Comparison of ENCODE assay signal across 8 mouse cellular contexts in the genomic region with DNA sequence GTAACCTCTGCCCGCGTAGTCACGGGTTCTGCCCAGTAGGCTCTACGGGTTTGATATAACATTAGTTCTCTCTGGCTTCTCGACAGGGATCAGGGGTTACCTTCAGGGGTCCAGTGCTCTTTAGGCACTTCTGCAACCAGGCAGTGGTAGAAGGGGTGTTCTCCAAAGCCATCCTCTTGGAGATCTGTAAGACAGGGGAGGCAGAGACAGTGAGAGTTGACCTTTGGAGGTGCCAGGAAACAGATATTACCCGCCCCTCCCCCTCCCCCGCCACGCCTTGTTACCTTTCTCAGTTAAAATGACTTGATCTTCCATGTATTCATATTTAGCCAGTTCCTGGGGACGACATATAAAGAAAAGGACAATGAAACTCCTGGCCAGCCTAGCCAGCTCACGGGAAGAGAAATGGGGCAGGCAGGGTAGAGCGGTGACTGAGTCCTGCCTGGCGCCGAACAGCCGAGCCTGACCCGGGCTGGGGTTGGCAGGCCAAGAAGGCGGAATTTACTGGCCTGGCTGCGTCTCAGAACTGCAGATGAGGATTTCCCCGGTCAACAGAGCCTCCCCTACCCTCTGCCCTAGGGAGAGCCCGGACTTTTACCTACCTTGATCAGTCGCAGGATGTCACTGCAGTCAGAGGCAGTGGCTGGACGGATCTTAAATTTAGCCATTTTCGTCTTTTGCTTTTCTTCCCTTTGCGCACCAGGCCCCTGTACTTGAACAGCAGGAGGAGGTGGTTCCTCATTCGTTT. TPM values are rescaled to one million over a fixed set of nuclear protein-coding genes. Genes with fewer than 3 reads are reported as not detected.
DNase-seq lines count a peak whose midpoint lies in the region; ATAC-seq and TF ChIP-seq lines count a peak whose summit lies in the region.

No protein-coding gene starts in this region.

- in situ Hi-C loops in Patski (cut with MboI; ENCODE audit: low pct_unique_long_range_greater_than_20kb), result loop anchor here (5.0 to 10.0 kb wide), 3 partner anchors 42 to 99 kb away; no protein-coding TSS in a partner anchor

- H3K4me3 ChIP-seq in intestine, embryonic 15.5 days (replicated peaks), result peak overlapping the region; percentile 47
- peak overlapping the region; percentile 70 for H3K4me3 ChIP-seq in liver, embryonic 16.5 days (ENCODE audit: low read depth, low read length)
- H3K4me3 ChIP-seq in neural tube, embryonic 13.5 days, result peak overlapping the region; percentile 50

- no peaks in the 10 kb centered on the region for H3K9me3 ChIP-seq in intestine, embryonic 15.5 days
- H3K9me3 ChIP-seq in liver, embryonic 16.5 days (replicated peaks; ENCODE audit: control insufficient read depth, low read length), result no peaks in the 10 kb centered on the region
- H3K9me3 ChIP-seq in neural tube, embryonic 13.5 days, result no peaks in the 10 kb centered on the region

- POLR2A ChIA-PET in Patski (lab: Charles Lee), result interaction anchor here (0.6 to 0.7 kb wide), 2 partner anchors 10 to 11 kb away, joined by 3 to 4 read pairs; no protein-coding TSS in a partner anchor

- peak; percentile 45 for ATAC-seq in Patski
- peak; percentile 37 for ATAC-seq in common myeloid progenitor, adult 5-6 weeks (replicated peaks; ENCODE audit: low read depth, poor library complexity, severe bottlenecking)
- peak; percentile 76 for ATAC-seq in intestine, embryonic 15.5 days
- ATAC-seq in liver, embryonic 16.5 days (ENCODE audit: low read depth), result peak; percentile 48
- ATAC-seq in neural tube, embryonic 13.5 days (ENCODE audit: low read depth), result peak; percentile 89

- WGBS in intestine, embryonic 15.5 days, result 25% methylated on average over 23 of the region's 24 CpGs
- WGBS in liver, embryonic 16.5 days (ENCODE audit: insufficient replicate concordance), result 18% methylated on average over 23 of the region's 24 CpGs
- WGBS in neural tube, embryonic 13.5 days, result 33% methylated on average over 24 of the region's 24 CpGs

- H3K36me3 ChIP-seq in intestine, embryonic 15.5 days, result no peaks in the 10 kb centered on the region
- H3K36me3 ChIP-seq in liver, embryonic 16.5 days (ENCODE audit: control insufficient read depth, insufficient read depth), result no peaks in the 10 kb centered on the region
- H3K36me3 ChIP-seq in neural tube, embryonic 13.5 days, result no peaks in the 10 kb centered on the region

- CTCF ChIA-PET in Patski (lab: Charles Lee), result interaction anchor here (1.1 to 1.7 kb wide), 4 partner anchors 42 to 89 kb away, joined by 3 to 6 read pairs (median 4); no protein-coding TSS in a partner anchor

- TF ChIP-seq CTCF in Patski (IDR thresholded peaks at IDR 0.05), result no peak

- H3K27me3 ChIP-seq in Patski, result peaks cover 4% of the 10 kb centered on the region
- no peaks in the 10 kb centered on the region for H3K27me3 ChIP-seq in intestine, embryonic 15.5 days (replicated peaks)
- no peaks in the 10 kb centered on the region for H3K27me3 ChIP-seq in liver, embryonic 16.5 days (ENCODE audit: control insufficient read depth, insufficient read depth, low read depth, low read length)
- no peaks in the 10 kb centered on the region for H3K27me3 ChIP-seq in neural tube, embryonic 13.5 days

- H3K9ac ChIP-seq in intestine, embryonic 15.5 days, result peak overlapping the region; percentile 42
- H3K9ac ChIP-seq in liver, embryonic 16.5 days (ENCODE audit: low read depth, low read length), result peak overlapping the region; percentile 68
- peak overlapping the region; percentile 74 for H3K9ac ChIP-seq in neural tube, embryonic 13.5 days

- peak overlapping the region; percentile 52 for H3K4me2 ChIP-seq in intestine, embryonic 15.5 days (replicated peaks)
- H3K4me2 ChIP-seq in liver, embryonic 16.5 days (ENCODE audit: low read depth, low read length), result peak overlapping the region; percentile 67
- H3K4me2 ChIP-seq in neural tube, embryonic 13.5 days, result peak overlapping the region; percentile 59

- DNase-seq in A20 (ENCODE audit: low read depth, low spot score) (peak; percentile 78), Patski (ENCODE audit: low read depth, low spot score) (no peak)
- DNase-seq in gastrocnemius, postnatal 14 days, result peak; percentile 29
- no peak for DNase-seq in right cerebral cortex, adult 18-20 months

- H3K4me1 ChIP-seq in intestine, embryonic 15.5 days (replicated peaks), result no peaks in the 10 kb centered on the region
- H3K4me1 ChIP-seq in liver, embryonic 16.5 days (ENCODE audit: control insufficient read depth, low read depth, low read length), result no peaks in the 10 kb centered on the region
- H3K4me1 ChIP-seq in neural tube, embryonic 13.5 days (replicated peaks), result no peaks in the 10 kb centered on the region; the same call in 1 of the 2 replicates

- peak overlapping the region; percentile 77 for H3K27ac ChIP-seq in intestine, embryonic 15.5 days
- H3K27ac ChIP-seq in liver, embryonic 16.5 days (ENCODE audit: low read length), result peak overlapping the region; percentile 74
- H3K27ac ChIP-seq in neural tube, embryonic 13.5 days (replicated peaks), result 0 out of 2 replicates have a peak overlapping the region, but pooled peaks have one; percentile 28

- intact Hi-C loops in gastrocnemius, postnatal 14 days (cut with DNase I; ENCODE audit: low total_unique reads), result no loop called here

RNA-seq across cellular contexts. Expression of gene Sat1, which starts 0.6 kb away (rescaled TPM):
- polyA plus RNA-seq in Patski (2021), result 399 TPM
- 91.7 and 99.2 TPM in 2 replicates for total RNA-seq in common myeloid progenitor, adult 5-6 weeks (2017)
- total RNA-seq in gastrocnemius, postnatal 14 days (2021), result 10 to 100 TPM; 19.1 to 33.7 TPM
- polyA plus RNA-seq in intestine, embryonic 15.5 days (2015; fragmentation: Nextera tagmentation; extraction: Ambion mirVana), result 281 and 284 TPM in 2 replicates
- 104 and 110 TPM in 2 replicates for polyA plus RNA-seq in liver, embryonic 16.5 days (2015; fragmentation: Nextera tagmentation; extraction: Ambion mirVana)
- polyA plus RNA-seq in neural tube, embryonic 13.5 days (2015; fragmentation: Nextera tagmentation; extraction: Ambion mirVana), result 79.9 and 92.8 TPM in 2 replicates

RNA-seq across cellular contexts. Expression of gene Acot9, which starts 46.6 kb away (rescaled TPM):
- 176 TPM for polyA plus RNA-seq in Patski (2021)
- total RNA-seq in common myeloid progenitor, adult 5-6 weeks (2017), result 29.0 and 47.8 TPM in 2 replicates
- 10 to 100 TPM; 26.4 to 27.0 TPM for total RNA-seq in gastrocnemius, postnatal 14 days (2021)
- 26.6 and 33.5 TPM in 2 replicates for polyA plus RNA-seq in intestine, embryonic 15.5 days (2015; fragmentation: Nextera tagmentation; extraction: Ambion mirVana)
- polyA plus RNA-seq in liver, embryonic 16.5 days (2015; fragmentation: Nextera tagmentation; extraction: Ambion mirVana), result 9.9 and 11.0 TPM in 2 replicates
- 42.2 and 46.0 TPM in 2 replicates for polyA plus RNA-seq in neural tube, embryonic 13.5 days (2015; fragmentation: Nextera tagmentation; extraction: Ambion mirVana)

Comparison
In these comparisons a context has a peak if more than half of its experiments do, and no peak if none do; other contexts are left out.
1. DNase-seq: peak in A20 (single experiment) and gastrocnemius, postnatal 14 days (single experiment); none in Patski (single experiment) and right cerebral cortex, adult 18-20 months (single experiment).
2. ATAC-seq: peak in every context shown above with its lines; median percentile 89 in neural tube, embryonic 13.5 days; 76 in intestine, embryonic 15.5 days; 48 in liver, embryonic 16.5 days; 45 in Patski; 37 in common myeloid progenitor, adult 5-6 weeks.
3. Peak in every context shown above with its lines, with median percentiles within 50 percentile points of each other: H3K27ac ChIP-seq, H3K4me2 ChIP-seq, H3K4me3 ChIP-seq and H3K9ac ChIP-seq.